Mouse (Mus musculus): ENCODE measurements around the gene Tpp2.
"Not testable (repeated sequence)": the region's sequence is repeated elsewhere in the genome, so short reads cannot be mapped to it uniquely, and the experiment has no call there.

The Tpp2 gene

GRCm38 (mm10) chr1:43933488-43934415 lies at the start of gene Tpp2:
Gene Tpp2, plus strand, starts transcription at chr1:43933647.
- DNase-seq (ENCODE audit: low read depth, low spot score), result peak; percentile 89

DNA sequence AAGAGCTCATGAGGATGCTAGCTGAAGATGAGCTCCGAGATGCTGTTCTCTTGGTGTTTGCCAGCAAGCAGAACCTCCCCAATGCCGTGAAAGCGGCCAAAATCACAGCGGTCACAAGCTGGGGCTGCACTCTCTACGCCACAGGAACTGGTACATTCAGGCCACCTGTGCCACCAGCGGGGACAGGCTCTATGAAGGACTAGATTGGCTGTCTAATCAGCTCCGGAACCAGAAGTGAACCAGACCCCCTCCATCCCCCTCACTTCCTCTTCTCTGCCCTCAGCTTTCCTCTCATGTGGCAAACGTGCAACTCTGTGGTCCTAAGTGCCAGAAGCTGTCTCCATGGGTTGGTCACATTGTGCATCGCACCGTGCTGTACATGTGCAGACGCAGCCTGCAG lies 45.1 kb upstream of the Tpp2 start:
- DNase-seq (ENCODE audit: low read depth, low spot score), result not testable (repeated sequence)

- no peak for DNase-seq (ENCODE audit: low read depth, low spot score)
Observed at GRCm38 (mm10) chr1:43895742-43896141, 37.7 kb upstream of the Tpp2 start.

DNA sequence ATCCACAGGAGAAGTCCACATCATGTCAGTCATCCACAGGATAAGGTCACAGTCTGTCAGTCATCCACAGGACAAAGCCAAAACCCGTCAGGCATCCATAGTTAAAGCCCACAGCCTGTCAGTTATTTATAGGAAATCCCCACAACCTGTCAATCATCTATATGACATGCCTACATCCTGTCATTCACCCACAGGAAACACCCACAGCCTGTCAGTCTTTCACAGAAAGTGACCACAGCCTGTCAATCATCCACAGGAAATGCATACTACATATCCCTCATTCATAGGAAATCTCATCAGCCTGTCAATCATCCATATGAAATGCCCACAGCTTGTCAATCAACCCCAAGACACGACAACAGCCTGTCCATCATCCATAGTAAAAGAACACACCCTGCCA lies 36.3 kb upstream of the Tpp2 start:
- no peak for DNase-seq (ENCODE audit: low read depth, low spot score)

- DNase-seq (ENCODE audit: low read depth, low spot score), result no peak
Observed at GRCm38 (mm10) chr1:43897987-43898386, 35.5 kb upstream of the Tpp2 start.

DNA sequence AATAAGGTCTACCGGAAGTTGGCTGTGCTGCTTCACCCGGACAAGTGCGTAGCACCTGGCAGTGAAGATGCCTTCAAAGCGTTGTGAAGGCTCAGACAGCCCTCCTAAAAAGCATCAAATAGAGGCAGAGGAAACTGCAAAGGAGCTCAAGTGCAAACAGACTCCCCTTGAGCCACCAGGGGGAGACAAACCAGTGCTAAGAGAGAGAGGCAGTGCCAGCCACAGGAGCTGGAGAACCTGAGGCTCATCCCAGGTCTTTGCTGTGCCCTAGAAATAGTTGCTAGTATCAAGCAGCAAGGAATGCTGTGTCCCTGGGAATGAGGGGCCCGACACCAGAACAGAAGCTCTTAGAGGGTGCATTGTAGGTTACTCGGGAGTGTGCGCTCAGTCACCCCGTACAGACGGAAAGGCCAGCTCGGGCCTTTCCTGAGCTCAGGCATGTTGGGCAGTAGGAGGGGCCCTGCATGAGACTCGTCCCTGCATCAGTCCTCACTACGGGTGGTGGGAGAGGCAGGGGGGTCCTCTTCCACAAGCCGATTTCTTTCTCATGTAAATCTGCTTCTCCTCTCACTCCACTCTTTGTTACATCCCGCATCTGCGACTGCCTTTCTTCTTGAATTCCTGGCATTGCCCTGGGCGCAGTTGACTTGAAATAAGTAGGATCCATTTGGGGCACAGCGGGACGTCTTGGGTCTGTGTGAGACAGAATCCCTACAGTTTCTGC lies 34.3 kb upstream of the Tpp2 start:
- peak; percentile 67 for DNase-seq (ENCODE audit: low read depth, low spot score)

DNA sequence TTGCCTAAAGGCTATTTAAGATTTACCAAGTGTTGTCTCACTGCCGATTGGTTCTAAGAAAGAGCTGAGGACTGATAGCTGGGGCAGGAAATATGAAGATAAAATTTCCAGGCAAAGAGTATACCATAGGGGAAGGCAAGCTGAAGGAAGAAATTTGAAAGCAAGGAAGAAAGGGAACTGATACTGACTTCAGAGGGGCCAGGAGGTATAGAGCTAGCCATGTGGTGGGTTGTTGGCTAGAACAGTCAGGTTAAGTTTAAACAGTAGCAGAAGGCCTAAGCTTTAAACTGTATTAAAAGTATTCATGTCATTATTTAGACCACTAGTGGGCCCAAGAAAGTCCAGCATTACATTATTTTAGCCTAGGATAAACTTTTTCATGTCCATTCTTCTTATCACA lies 31.0 kb upstream of the Tpp2 start:
- no peak for DNase-seq (ENCODE audit: low read depth, low spot score)

DNA sequence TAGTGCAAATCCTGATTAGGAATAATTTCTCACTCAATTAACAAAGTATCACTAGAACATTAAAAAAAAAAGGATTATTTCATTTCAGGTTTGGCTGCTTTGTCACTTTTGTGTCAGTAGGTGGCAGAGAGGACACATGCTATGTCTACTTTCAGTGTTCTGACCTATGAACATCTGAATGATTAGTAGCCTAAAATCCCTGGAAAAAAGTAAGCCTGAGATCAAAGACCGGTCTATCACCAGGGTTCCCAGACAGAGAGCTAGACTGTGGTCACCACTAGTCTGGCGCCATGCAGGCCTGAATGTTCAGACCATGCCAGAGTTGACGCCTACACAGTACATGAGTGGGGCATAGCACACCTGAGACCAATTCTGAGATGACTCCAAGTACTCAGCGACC lies 30.6 kb upstream of the Tpp2 start:
- DNase-seq (ENCODE audit: low read depth, low spot score), result no peak

GRCm38 (mm10) chr1:43915428-43915827 lies 18.0 kb upstream of the Tpp2 start:
- no peak for DNase-seq (ENCODE audit: low read depth, low spot score)

- DNase-seq (ENCODE audit: low read depth, low spot score), result no peak
Observed at GRCm38 (mm10) chr1:43916854-43917253, 16.6 kb upstream of the Tpp2 start.

DNA sequence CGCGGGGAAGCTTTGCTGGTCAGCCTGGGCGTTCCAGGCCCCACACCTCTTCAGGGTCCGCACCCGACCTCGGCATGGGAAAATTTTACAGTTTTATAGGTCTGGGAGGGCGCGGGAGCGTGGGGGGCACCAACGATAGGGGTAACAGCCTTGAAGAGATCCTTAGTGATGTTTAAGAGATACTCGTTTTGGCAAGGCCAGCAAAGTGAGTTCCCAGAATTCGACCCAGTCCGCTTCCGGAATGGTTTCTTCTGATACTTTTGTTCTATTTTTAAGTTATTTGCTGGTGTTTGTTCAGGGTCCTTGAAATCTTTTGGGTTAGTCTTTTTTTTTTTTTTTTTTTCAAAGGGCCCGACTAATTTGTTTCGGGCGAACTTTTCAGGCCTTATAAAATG lies 966 bp downstream of the Tpp2 start:
- DNase-seq (ENCODE audit: low read depth, low spot score), result no peak

DNA sequence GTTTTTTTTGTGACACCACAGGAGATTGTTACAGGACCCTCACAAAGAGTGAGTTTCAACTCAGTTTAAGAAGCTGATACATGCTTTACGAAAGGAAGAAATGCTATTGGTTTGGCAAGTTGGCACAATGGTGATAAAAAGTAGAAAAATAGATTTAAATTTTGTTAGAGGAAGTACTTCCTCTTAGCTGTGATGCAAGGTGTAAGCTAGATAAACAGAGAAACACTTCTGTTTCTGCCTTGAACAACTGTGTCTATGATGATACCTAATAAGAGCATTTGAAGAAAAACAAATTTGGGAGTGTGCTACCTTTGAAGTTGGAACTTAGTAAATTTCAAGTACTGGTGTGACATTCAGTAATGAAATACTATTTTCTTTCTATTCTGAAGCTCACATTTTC lies 5.9 kb downstream of the Tpp2 start:
- DNase-seq (ENCODE audit: low read depth, low spot score), result no peak

DNA sequence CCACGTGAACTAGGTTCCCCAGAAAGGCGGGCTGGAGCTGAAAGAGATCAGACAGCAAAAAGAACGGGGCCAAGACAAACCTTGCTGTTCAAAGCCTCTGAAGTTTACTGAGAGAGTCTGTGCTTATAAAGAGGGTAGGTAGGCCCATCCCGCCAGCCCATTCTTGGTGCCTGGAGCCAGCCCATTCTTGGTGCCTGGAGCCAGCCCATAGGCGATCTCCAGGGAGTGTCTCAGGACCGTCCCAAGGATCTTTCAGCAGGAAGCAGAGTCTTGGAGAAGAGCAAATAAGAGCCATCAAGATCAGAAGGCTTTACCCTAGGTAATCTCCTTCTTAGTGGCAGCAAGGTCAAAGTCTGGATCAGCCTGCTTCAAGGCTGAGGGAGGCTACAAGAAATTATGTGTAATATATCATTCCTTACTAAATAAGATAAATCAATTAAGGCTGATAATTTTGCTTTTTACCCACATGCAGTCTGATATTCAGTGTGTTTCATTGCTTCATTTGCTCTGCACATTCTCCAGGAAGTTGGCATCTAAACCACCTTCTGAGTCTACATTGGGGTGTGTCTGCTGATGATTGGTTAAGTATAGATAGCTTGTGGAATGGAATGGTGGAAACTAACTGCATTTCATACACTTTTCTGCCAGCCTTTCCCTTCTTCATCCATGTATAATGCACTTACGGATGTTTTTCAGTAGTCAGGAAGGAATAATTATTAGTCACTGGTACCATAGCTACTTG lies 8.2 kb downstream of the Tpp2 start:
- DNase-seq (ENCODE audit: low read depth, low spot score), result no peak

GRCm38 (mm10) chr1:43942814-43943213 lies 9.4 kb downstream of the Tpp2 start:
- no peak for DNase-seq (ENCODE audit: low read depth, low spot score)

DNA sequence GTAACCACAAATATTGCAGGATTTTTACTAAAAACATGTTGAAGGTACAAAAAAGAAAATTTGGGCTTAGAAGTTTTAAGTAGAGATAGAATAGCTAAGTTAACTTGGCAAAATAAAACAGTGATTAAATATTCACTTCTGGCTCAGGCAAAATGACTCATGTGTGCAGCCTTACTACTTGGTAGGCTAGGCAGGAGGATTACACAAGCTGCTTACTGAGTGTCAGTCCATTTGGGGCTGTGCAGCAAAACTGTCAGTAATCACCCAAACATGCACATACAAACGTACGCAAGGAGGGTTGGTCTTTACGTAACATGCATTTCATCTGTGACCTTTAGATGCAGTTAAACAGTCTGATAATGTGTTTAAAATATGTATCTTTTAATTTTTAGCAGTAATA lies 20.2 kb downstream of the Tpp2 start:
- DNase-seq (ENCODE audit: low read depth, low spot score), result no peak

DNA sequence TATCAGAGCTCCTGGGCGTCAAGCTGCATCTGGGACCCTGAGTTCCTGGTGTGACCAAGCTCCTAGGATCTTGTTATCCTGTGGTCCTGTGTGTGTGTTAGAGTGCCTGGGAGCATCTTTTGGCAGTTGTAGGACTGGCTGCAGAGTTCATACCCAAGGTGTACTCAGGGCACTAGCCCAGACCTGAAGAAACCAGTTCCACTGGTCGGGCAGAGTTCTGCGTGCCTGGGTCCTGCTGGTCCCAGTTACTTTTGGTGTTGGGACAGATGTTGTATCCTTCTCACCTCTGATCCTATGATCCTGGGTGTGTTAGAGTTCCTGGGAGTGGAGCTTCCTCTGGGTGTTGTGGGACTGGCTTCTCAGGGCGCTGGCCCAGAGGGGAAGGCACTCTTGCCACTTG lies 30.9 kb downstream of the Tpp2 start:
- DNase-seq (ENCODE audit: low read depth, low spot score), result no peak

- no peak for DNase-seq (ENCODE audit: low read depth, low spot score)
Observed at GRCm38 (mm10) chr1:43966756-43967155, 33.3 kb downstream of the Tpp2 start.

DNA sequence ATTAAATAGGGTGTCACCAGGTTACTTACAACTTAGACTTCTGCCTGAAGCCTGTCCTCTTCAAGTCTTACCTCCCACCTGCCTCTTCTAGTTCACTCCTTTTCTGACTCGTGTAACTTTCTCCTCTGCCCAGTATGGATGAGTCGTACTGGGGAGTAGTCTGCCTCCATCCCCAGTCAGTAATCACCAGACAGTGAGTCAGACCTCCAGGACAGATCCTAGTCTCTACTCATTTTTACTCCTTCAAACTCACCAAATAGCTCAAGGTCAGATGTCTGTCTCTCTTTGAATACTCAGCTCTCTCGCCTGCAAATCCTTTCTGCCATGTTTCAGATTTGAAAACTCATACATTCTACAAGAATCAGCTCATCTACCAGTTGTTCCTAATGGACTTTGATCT lies 35.9 kb downstream of the Tpp2 start:
- DNase-seq (ENCODE audit: low read depth, low spot score), result no peak

GRCm38 (mm10) chr1:43971089-43971488 lies 37.6 kb downstream of the Tpp2 start:
- DNase-seq (ENCODE audit: low read depth, low spot score), result peak; percentile 9

GRCm38 (mm10) chr1:43996914-43997589 lies 63.6 kb downstream of the Tpp2 start:
- DNase-seq (ENCODE audit: low read depth, low spot score), result no peak

- no peak for DNase-seq (ENCODE audit: low read depth, low spot score)
Observed at GRCm38 (mm10) chr1:44004513-44004912, 71.1 kb downstream of the Tpp2 start.

DNA sequence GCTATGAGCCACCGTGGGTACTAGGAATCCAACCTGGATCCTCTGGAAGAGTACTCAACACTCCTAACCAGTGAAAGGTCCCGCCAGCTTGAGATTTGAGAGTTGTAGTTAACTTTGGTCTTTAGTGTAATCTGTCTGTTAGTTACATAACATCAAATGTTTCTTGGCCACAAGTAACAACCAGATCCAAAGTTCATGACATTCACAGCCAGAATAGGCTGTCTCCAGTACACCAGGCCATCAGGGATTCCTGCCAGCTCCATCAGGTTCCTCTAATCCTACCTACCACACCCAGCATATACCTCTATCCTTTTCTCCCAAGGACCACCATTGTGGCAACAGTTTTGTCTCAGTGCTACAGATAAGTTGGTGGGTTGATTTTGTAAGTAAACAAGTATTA lies 82.1 kb downstream of the Tpp2 start:
- DNase-seq (ENCODE audit: low read depth, low spot score), result no peak
